Mouse (Mus musculus) v-Abl transformed pro-B cells (cell line): ENCODE data around the gene Prmt3.

Source experiments
- in situ Hi-C, 2 experiments: fragments of 400-800 bp; cut with MboI; formaldehyde crosslinking; loops; one replicate each; pipeline ENCODE4 v1.15.1; 2025; ENCODE audit not compliant: unreplicated experiment in 2 of 2

Prmt3 gene

DNA sequence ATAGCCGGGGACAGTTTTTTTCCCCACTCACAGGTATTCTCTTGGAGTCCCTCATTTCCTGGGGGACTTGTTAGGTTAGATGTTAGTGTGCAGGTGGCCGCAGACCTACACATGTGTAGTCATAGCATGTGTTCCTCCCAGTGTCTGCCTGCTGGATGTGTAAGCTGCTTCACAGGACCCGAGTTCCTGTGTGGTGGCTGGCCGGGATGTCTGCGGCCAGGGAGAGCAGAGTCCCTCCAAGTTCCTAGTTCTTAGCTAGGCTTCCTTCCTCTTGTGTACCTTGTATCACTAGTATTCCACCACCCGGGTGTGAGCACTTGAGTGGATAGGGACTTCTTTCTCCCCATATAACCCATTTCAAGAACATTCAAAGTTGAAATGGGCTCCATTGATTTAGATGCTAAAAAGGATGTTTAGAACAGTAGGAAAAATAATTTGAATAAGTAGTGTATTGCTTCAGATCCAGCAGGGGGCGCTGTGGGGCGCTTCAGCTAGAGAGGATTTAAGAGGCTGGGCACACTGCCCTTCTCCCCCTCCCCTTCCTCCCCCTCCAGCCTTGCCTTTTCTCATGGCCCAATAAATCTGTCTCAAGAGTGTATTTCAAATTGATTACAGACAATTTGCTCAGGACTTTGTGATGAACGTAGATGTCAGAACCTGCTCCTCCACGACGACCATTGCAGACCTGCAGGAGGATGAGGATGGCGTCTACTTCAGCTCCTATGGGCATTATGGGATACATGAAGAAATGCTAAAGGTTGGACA is 8.7 kb downstream of the Prmt3 start:
- in situ Hi-C loops = loop anchor here (25.0 kb wide), 3 partner anchors 874 to 999 kb away; partner anchors contain the start of genes E2f8 (in 1 of the 2), Nav2 (in 1 of the 2) and Zdhhc13 (in 1 of the 2)

DNA sequence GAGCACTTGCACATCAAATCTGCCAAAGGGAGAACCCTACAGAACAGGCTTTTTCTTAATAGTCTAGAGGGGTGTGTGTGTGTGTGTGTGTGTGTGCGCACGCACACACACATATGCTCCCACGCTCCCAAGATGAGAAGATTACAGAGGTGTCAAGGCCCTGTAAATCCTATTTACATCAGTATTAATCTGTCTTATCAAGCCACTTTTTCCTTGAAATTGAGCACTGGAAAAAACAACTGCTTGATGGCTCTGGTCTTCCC is 9.2 kb downstream of the Prmt3 start:
- in situ Hi-C loops = loop anchor here (25.0 kb wide), 3 partner anchors 875 to 1000 kb away; partner anchors contain the start of genes E2f8 (in 1 of the 2), Nav2 (in 1 of the 2) and Zdhhc13 (in 1 of the 2)

DNA sequence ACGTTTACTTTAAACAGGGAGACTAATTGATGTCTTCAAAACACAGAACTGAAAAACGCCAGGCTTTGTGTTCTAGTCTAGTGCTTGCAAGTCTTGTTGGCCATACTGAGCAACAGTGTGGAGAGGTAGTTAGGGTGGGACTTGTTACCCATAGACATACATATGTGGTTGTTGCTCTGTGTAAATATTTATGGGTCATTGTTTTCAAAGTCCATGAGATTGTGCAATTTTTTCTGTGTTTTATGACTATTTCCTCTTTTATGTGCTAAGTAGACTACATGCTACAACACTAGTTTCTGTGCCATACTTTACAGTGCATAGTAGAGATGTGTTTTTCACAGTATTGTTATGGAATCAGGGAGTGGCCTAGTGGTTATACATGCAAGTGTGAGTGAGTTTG is 16.2 kb downstream of the Prmt3 start:
- in situ Hi-C loops = loop anchor here (25.0 kb wide), 3 partner anchors 882 to 1007 kb away; partner anchors contain the start of genes E2f8 (in 1 of the 2), Nav2 (in 1 of the 2) and Zdhhc13 (in 1 of the 2)

DNA sequence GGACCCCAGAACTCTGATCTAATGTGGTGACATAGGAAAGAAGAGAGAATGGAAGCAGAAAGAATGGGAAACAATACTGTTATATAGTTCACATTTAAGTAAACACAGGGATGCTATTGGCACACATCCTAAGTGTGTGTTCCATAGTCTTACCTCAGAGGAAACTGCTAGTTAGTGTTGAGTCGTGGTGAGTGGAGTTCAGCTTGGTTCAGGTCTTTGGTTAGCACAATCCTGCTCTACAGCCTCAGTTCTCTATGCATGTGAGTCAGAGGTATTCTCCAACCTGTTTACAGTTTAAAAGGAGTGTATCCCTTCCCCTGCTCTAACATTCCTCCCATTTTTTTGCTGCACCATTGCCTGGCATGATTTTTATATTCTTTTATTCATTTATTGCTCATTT is 19.0 kb downstream of the Prmt3 start:
- in situ Hi-C loops = loop anchor here (25.0 kb wide), 3 partner anchors 885 to 1010 kb away; partner anchors contain the start of genes E2f8 (in 1 of the 2), Nav2 (in 1 of the 2) and Zdhhc13 (in 1 of the 2)

DNA sequence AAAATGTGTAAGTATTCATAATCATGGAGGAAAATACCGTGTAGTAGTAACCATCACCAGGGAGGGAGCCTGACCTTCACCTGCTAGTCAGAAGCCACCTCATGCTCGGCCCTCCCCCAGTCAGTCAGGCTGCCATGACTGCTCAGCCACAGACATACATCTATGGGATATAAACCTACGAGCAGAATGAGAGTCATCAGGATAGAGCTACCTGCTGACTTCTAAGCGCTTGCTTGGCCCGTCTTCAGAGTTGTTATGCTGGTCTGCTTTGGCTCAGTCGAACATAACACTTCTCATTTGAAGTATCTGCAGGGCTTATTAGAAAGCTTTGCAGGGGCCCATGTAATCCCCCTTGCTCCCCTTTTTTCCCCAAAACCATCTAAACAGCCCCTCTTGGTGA is 25.4 kb downstream of the Prmt3 start:
- in situ Hi-C loops = loop anchor here in 1 of 2 experiments (5.0 kb wide), 1 partner anchor 39 kb away; no protein-coding TSS in a partner anchor

DNA sequence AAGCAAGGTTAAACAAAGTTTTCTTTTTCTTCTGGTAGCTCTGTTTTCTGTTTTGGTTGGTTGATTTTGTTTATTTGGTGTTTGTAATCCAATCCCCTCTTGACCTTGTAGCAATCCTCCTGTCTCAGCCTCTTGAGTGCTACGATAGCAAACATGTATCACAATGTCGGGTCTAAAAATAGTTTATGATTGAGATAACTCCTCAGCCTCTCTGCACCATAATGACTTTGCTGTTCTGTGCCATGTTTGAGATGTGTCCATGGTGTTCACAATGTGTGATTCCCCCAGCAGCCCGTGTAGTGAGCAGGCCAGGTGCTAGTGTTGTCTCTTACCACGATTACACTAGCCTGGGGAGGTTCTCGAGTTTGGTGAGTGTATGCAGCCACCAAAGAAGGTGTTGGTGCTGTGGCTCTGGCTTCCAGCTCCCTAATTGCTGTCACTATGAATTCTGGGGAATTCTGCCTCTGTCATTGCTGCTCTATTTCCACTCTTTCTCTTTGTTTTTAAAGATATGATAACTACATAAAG is 26.6 kb downstream of the Prmt3 start:
- in situ Hi-C loops = loop anchor here in 1 of 2 experiments (5.0 kb wide), 1 partner anchor 38 kb away; no protein-coding TSS in a partner anchor

DNA sequence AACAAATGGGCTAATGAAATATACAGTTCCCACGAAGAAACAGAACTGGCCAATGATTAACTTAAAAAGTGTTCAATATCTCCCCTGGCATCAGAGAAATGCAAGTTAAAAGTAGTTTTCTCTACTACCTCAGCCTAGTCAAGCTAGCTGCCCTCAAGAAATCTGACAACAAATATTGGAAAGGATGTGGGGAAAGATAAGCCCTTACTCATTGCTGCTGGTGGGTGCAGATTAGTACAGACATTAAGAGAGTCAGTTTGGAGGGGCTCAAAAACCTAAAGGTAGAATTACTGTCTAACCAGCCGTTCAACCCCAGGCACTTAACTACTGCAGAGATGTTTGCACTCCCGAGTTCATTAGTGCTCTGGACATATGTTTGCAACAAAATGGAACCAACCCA is 27.5 kb downstream of the Prmt3 start:
- in situ Hi-C loops = no loop called here

DNA sequence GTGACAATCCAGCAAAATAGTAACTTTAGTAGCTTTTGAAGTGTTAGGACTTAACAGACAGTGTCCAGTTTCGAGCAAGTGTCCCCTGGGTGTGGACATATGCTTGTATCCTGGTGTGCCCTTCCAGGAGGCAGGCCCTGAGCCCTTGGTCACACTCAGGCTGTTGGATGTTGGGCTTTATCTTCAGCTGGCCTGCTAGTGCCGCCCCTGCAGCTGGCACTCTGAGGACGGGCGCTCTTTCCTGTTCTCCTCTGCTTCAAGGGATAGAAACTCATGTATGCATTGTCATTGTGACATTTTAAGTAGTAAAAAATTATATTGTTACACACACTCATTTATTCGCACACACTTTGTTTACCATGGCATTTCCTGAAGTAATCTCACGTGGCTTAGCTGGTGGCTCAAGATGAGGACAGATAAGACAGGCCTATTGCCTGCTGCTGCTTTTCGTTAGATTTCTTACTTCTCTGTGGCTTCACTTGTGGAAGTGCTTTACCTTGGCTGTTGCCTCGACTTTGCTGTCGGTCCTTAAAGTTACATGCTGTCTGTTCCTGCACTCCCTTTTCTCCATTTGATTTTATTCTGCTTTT is 29.0 kb downstream of the Prmt3 start:
- in situ Hi-C loops = no loop called here

DNA sequence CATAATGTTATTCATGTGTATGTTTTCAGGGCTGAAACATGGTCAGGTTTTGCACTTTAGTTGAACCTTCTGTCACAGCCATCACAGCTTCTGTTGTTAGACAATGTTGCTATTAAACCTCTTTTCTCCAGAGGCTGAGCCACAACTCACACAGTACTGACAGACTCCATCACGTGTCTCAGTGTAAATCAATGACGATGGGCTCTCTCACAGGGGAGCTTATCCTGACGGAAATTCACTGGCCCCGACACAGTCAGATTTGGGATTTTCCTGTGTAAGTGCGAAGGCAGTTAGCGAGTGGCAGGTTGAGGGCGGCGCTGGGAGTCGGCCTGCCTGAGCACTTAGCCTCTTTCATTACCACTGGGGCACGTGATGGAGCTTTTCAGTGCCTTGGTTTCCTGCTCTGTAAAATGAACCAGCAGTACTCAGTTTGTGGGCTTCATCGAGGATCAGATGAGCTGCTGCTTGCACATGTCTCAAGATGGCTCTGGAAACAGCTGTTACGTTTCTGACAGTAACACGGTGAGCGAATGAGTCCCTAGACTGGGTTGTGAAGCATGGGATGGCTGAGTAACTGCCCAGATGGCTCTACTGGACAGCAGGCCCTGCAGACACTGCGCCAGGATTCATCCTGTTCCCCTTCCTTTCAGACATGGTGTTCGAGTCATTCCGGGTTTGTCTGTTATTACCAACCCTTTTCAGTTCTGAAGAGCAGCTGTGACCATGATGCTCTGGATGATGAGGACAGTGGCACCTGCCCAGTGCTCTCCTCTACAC is 29.9 kb downstream of the Prmt3 start:
- in situ Hi-C loops = no loop called here

DNA sequence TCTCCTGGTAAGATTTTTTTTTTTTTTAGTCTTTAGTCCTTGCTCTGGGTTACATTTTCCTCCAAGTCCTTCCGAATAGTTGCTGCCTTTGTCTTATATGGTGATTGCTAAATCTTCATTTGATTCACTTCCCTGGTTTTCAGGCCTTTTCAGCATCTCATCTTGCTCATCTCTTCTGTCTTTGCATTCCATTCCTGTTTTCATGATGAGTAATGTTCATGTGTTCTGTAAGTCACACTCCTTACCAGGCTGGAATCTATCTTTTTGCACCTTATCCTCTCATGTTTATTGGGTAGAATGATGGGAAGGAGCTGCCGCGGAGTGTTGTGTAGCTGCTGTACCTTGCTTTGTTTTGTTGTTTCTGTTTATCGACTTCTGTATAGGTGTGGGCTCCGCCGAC is 31.0 kb downstream of the Prmt3 start:
- in situ Hi-C loops = no loop called here

DNA sequence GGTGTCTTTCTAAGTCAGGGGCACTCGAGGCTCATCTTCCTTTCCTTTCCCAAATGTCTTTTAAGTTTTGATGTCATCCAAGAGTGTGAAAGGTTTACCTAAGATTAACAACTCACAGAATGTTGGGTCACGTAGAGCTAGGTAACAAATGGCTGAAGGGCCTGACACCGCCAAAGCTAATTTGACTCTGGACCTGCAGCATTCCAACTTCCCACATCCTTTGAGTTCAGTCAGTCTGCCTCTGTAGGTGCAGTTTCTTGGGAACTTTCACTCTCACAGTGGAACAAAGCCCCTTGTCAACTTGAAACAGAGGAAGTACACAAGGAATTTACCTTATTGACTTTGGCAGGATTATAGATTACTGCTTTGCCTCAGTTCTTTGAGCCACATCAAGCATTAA is 31.4 kb downstream of the Prmt3 start:
- in situ Hi-C loops = no loop called here

DNA sequence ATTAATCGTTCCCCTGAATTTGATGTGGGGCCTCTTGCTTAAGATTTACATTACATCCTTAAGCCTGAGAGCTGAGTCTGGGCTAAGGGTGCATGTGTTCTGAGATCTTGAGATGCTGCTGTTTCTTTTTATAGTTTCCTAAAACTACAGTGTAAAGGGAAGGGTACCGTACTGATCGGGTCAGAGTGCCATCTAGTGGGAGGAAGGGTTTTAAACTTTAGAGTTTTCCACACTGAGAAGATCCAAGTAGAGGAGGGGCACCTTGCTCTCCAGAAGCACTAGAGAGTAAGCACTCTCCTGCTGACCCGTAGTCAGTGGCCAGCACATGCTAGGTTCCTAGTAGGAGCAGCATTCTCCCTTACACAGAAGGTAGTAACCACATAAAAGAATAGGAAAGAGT is 33.2 kb downstream of the Prmt3 start:
- in situ Hi-C loops = no loop called here

DNA sequence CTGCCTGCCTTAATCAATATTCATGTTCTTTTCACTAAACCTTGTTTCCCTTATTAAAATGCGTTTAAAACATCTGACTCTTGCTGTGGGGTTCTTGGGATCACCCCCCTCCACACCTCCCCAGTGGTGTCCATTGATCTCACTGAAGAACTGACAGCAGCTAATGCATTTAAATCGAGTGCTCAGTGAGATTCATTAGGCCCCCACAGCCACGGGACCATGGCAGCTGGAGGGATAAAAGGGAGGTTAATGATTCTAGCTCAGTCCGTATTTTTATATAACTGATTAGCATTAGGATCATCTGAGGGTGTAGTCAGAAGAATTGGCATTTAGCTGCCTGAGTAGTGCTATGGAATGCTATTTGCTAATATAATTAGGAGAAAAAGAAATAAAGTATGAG is 41.2 kb downstream of the Prmt3 start:
- in situ Hi-C loops = no loop called here

DNA sequence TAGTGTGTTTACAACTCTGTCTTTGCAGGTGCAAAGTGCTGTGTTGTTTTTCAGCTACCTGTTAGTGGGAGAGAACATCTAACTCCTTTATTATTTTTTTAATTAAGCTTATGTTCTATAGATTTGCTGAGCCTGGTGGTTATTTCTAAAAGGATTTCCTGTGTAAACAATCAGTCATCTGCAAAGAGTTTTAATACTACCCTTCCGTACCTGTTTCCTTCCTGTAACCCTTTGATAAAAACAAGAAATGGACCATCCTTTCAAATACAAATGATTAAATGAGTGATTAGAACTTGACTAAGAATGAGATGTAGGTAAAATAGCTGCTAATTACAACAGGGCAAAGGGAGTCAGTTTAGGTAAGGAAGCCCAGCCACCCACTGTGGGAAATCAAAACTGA is 43.2 kb downstream of the Prmt3 start:
- in situ Hi-C loops = no loop called here

DNA sequence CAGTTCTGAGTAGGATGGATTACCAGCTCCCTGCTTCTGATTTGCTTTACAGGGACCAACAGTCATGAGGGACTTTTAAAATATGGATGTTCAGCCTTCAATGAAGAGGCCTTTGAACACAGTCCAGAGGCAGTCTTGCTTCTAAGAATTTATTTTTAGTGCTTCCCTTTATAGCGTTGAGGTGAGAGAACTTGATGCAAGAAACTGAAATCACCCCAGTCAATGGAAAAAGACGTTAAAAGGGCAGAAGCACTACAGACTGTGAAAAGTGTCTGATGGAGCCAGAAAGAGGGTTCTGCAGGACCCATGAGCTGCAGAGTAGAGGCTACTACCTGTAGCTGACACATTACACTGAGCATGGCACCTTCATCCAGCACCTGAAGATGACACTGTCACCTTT is 43.9 kb downstream of the Prmt3 start:
- in situ Hi-C loops = no loop called here

DNA sequence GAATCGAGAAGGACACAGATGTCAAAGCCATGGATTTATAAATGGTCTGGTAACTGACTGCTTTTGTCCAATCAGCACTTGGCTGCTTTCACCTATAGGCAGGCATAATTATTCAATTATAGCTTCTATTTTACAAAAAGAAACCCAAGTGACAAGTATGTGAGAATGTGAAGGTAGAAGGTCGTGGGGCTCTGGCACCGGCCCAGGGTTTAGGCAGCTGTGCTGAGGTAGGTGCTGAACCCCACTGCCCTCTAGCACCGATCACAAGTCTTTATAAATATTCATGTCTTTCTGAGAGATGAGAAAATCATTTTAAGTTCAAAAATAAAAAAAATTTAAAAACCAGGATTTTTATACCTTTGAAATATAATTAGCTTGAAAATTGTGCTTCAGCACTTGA is 45.4 kb downstream of the Prmt3 start:
- in situ Hi-C loops = no loop called here

DNA sequence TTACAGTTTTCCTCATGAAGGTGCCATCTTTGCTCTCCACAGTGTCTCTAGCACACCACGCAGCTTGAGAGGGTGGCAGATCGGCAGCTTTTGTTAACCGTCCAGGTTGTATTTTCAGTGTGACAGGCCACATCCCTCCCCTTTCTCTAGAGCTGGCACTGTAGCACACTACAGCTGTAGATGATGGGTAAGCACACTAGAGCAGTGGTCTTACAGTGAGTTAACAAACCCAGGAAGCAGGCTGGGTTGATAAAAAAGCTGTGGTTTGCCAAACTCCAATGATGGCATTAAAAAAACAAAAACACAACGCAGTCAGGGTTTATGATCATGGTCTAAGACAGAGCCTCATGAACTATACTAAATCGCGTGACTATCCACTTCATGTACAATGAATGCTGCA is 45.9 kb downstream of the Prmt3 start:
- in situ Hi-C loops = no loop called here

DNA sequence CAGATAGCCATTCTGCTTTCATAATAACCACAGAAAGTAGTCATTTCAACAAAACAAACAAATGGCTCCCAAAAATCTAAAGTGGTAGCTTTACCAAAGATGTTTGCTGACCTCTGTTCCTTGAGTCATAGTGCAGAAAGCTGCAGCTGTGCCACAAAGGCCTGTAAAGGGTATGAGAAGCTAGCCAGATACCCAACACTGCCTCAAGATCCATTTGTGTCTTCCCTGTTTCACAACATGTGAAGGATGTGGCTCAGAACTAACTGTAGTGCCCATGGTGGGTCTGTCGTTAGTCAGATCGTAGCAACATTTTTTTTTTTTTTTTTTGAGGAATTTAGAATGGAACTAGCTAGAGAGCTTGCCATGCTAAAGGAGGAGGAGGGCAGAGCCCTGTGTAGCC is 46.4 kb downstream of the Prmt3 start:
- in situ Hi-C loops = no loop called here

DNA sequence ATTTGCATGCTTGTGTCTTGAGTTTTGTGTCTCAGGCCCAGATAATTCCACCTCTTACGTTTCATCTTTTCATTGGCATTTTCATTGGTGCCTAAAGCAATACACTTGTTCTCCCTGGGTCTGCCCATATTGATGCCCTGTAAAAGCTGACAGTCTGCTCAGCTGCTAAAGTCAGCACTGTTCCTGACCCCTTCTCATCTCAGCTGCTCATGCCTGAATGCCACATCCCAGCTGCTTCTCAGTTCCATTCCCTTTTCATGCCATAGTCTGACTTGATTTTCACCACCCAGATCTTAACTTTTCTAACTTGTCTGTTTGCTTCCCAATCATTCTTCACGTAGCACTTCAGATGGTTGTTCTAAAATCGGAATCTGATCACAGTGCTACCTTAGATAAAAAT is 47.3 kb downstream of the Prmt3 start:
- in situ Hi-C loops = no loop called here

DNA sequence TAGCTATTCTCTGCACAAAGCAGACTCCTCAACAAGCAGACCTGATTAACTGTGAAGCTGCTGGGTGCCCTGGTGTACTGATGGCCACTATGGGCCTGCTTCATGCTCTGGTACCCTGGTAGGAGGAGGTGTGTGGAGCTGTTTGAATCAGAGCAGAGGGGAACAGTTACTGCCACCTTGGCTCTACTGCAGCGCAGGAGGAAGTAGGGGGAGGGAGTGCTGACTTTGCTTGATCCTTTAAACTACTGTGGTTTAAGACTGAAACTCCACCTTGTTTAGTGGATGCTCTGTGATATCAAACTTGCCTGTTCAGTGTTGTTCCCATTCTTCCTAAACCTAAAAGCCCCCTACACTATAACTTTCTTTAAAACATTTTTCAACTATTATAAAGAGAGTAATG is 49.8 kb downstream of the Prmt3 start:
- in situ Hi-C loops = no loop called here
